Mouse (Mus musculus) liver, embryonic 16.5 days (tissue): ENCODE measurements around the gene Cass4. TPM values are rescaled to one million over a fixed set of nuclear protein-coding genes. Genes with fewer than 3 reads are reported as not detected.
A peak's percentile ranks its signal among the peaks of the same experiment; 100 is the strongest.

Experiments used
- ATAC-seq: fragments of 200-750 bp; cut with Nextera tagmentation; 2 replicates; pipeline ENCODE4 v1.8.0; 2017; ENCODE audit warnings: low read depth, mild to moderate bottlenecking, moderate number of reproducible peaks, moderate library complexity
- H3K27ac ChIP-seq: fragments of 300-500 bp; sonication (generic); 2 replicates; pipeline ENCODE4 v1.5.1; 2014; ENCODE audit warnings: mild to moderate bottlenecking, low read length
- H3K27me3 ChIP-seq: fragments of 300-500 bp; sonication (generic); 2 replicates; pipeline ENCODE4 v1.6.1; 2014; ENCODE audit warnings: low read depth, low read length, mixed read lengths; ENCODE audit not compliant: control insufficient read depth, insufficient read depth
- H3K36me3 ChIP-seq: fragments of 300-500 bp; sonication (generic); 2 replicates; pipeline ENCODE4 v1.6.1; 2014; ENCODE audit warnings: mild to moderate bottlenecking; ENCODE audit not compliant: control insufficient read depth, insufficient read depth
- H3K4me1 ChIP-seq: fragments of 300-500 bp; sonication (generic); 2 replicates; pipeline ENCODE4 v1.6.1; 2014; ENCODE audit warnings: low read depth, low read length, mixed read lengths; ENCODE audit not compliant: control insufficient read depth
- H3K4me2 ChIP-seq: fragments of 300-500 bp; sonication (generic); 2 replicates; pipeline ENCODE4 v1.6.1; 2014; ENCODE audit warnings: low read depth, low read length, mixed read lengths
- H3K4me3 ChIP-seq: fragments of 300-500 bp; sonication (generic); 2 replicates; pipeline ENCODE4 v1.5.1; 2014; ENCODE audit warnings: low read depth, mild to moderate bottlenecking, low read length
- H3K9ac ChIP-seq: fragments of 300-500 bp; sonication (generic); 2 replicates; pipeline ENCODE4 v1.6.1; 2014; ENCODE audit warnings: low read depth, low read length
- H3K9me3 ChIP-seq: fragments of 300-500 bp; sonication (generic); replicated peaks from 2 replicates; pipeline ENCODE4 v1.6.1; 2016; ENCODE audit warnings: low read length; ENCODE audit not compliant: control insufficient read depth
- WGBS: fragments of 180-500 bp; shearing (Covaris S2); extraction: QIAGEN DNeasy Blood & Tissue Kit; methylation state at CpG from one replicate; pipeline ENCODE4 v1.1.7; 2014; ENCODE audit not compliant: insufficient replicate concordance; 5-methylcytosine and 5-hydroxymethylcytosine counted together
- polyA plus RNA-seq: library from polyadenylated mRNA; unstranded; fragments of >200 nt; fragmentation: Nextera tagmentation; extraction: Ambion mirVana; gene quantifications from 2 replicates; pipeline ENCODE4 v1.2.1, GENCODE M21; 2015

The Cass4 gene
- polyA plus RNA-seq, 1 experiment from 2014 or later, result 0.77 TPM

- H3K4me2 ChIP-seq, result peak overlapping the region; percentile 73
- 0% methylated on average over 21 of the region's 21 CpGs for WGBS
These were observed 47.0 kb downstream of the Cass4 start for GRCm38 (mm10) chr2:172440640-172441005.

GRCm38 (mm10) chr2:172441176-172441575 lies 47.6 kb downstream of the Cass4 start:
- Histone ChIP-seq H3K9me3 (no peaks in the 10 kb centered on the region), H3K27me3 (no peaks in the 10 kb centered on the region), H3K4me1 (peaks cover 19% of the 10 kb centered on the region), H3K9ac (peak overlapping the region; percentile 79), H3K36me3 (peaks cover 11% of the 10 kb centered on the region), H3K4me3 (peak overlapping the region; percentile 88), H3K27ac (peak overlapping the region; percentile 80), H3K4me2 (peak overlapping the region; percentile 73)
- peak; percentile 70 for ATAC-seq
- 19% methylated on average over 6 of the region's 6 CpGs for WGBS

More at GRCm38 (mm10) chr2:172440640-172441005, 47.0 kb downstream of the Cass4 start:
- H3K9me3 ChIP-seq, result no peaks in the 10 kb centered on the region
- peak overlapping the region; percentile 79 for H3K9ac ChIP-seq
- H3K36me3 ChIP-seq, result peaks cover 7% of the 10 kb centered on the region; the same call in 1 of the 2 replicates
- ATAC-seq, result peak; percentile 42
- H3K4me1 ChIP-seq, result peaks cover 19% of the 10 kb centered on the region
- peak overlapping the region; percentile 80 for H3K27ac ChIP-seq
- peak overlapping the region; percentile 88 for H3K4me3 ChIP-seq
- no peaks in the 10 kb centered on the region for H3K27me3 ChIP-seq

GRCm38 (mm10) chr2:172445617-172446016 lies 52.0 kb downstream of the Cass4 start:
- Histone ChIP-seq H3K27ac (no peak overlapping the region), H3K4me2 (no peak overlapping the region), H3K9me3 (no peaks in the 10 kb centered on the region), H3K9ac (no peak overlapping the region), H3K4me3 (no peak overlapping the region), H3K36me3 (peaks cover 48% of the 10 kb centered on the region), H3K4me1 (peaks cover 15% of the 10 kb centered on the region), H3K27me3 (no peaks in the 10 kb centered on the region)
- WGBS, result 89% methylated on average over 4 of the region's 4 CpGs
- ATAC-seq, result no peak

GRCm38 (mm10) chr2:172447317-172447716 lies 53.7 kb downstream of the Cass4 start:
- H3K4me1 ChIP-seq, result peaks cover 3% of the 10 kb centered on the region
- H3K4me2 ChIP-seq, result no peak overlapping the region
- H3K27me3 ChIP-seq, result no peaks in the 10 kb centered on the region
- ATAC-seq, result no peak
- H3K4me3 ChIP-seq, result no peak overlapping the region
- no peaks in the 10 kb centered on the region for H3K9me3 ChIP-seq
- H3K36me3 ChIP-seq, result peaks cover 55% of the 10 kb centered on the region
- no peak overlapping the region for H3K9ac ChIP-seq
- H3K27ac ChIP-seq, result no peak overlapping the region
- WGBS, result 75% methylated on average over 6 of the region's 6 CpGs

GRCm38 (mm10) chr2:172448329-172448728 lies 54.7 kb downstream of the Cass4 start:
- Histone ChIP-seq H3K27ac (no peak overlapping the region), H3K4me3 (no peak overlapping the region), H3K4me1 (no peaks in the 10 kb centered on the region), H3K9me3 (no peaks in the 10 kb centered on the region), H3K9ac (no peak overlapping the region), H3K4me2 (no peak overlapping the region), H3K36me3 (peaks cover 55% of the 10 kb centered on the region), H3K27me3 (no peaks in the 10 kb centered on the region)
- ATAC-seq, result peak; percentile 44
- 60% methylated on average over 4 of the region's 4 CpGs for WGBS

GRCm38 (mm10) chr2:172450640-172451039 lies 57.0 kb downstream of the Cass4 start:
- Histone ChIP-seq H3K9ac (no peak overlapping the region), H3K36me3 (peaks cover 48% of the 10 kb centered on the region), H3K4me3 (no peak overlapping the region), H3K4me1 (no peaks in the 10 kb centered on the region), H3K27ac (no peak overlapping the region), H3K9me3 (no peaks in the 10 kb centered on the region), H3K27me3 (no peaks in the 10 kb centered on the region), H3K4me2 (no peak overlapping the region)
- ATAC-seq, result no peak
- WGBS, result 71% methylated on average over 6 of the region's 6 CpGs

- peak; percentile 63 for ATAC-seq
- no peak overlapping the region for H3K4me2 ChIP-seq
- peak overlapping the region; percentile 28; the same call in 1 of the 2 replicates for H3K27ac ChIP-seq
- H3K36me3 ChIP-seq, result peaks cover 35% of the 10 kb centered on the region
- H3K27me3 ChIP-seq, result no peaks in the 10 kb centered on the region
- WGBS, result 76% methylated on average over 4 of the region's 4 CpGs
- H3K4me3 ChIP-seq, result no peak overlapping the region
- no peaks in the 10 kb centered on the region for H3K9me3 ChIP-seq
- no peaks in the 10 kb centered on the region for H3K4me1 ChIP-seq
- H3K9ac ChIP-seq, result no peak overlapping the region
These were observed 58.4 kb downstream of the Cass4 start for GRCm38 (mm10) chr2:172452031-172452430.

- 76% methylated on average over 10 of the region's 10 CpGs for WGBS
- H3K4me3 ChIP-seq, result no peak overlapping the region
- H3K9me3 ChIP-seq, result no peaks in the 10 kb centered on the region
- no peaks in the 10 kb centered on the region for H3K4me1 ChIP-seq
- H3K36me3 ChIP-seq, result peaks cover 31% of the 10 kb centered on the region
- H3K27ac ChIP-seq, result peak overlapping the region; percentile 28; the same call in 1 of the 2 replicates
- H3K4me2 ChIP-seq, result no peak overlapping the region
- peak; percentile 59 for ATAC-seq
- no peak overlapping the region for H3K9ac ChIP-seq
- no peaks in the 10 kb centered on the region for H3K27me3 ChIP-seq
These were observed 58.9 kb downstream of the Cass4 start for GRCm38 (mm10) chr2:172452458-172452857.

- Histone ChIP-seq H3K36me3 (peaks cover 6% of the 10 kb centered on the region), H3K9me3 (no peaks in the 10 kb centered on the region), H3K27me3 (no peaks in the 10 kb centered on the region), H3K27ac (no peak within 1 kb of the TSS), H3K4me2 (no peak within 1 kb of the TSS), H3K4me1 (no peaks in the 10 kb centered on the region), H3K4me3 (no peak within 1 kb of the TSS), H3K9ac (no peak within 1 kb of the TSS)
- WGBS, result 78% methylated on average over 11 of the region's 11 CpGs
- ATAC-seq, result no peak
These were observed 64.9 kb downstream of the Cass4 start, which contains the start of gene Gcnt7 for GRCm38 (mm10) chr2:172458496-172458895. Gene Gcnt7, minus strand, starts transcription at chr2:172458596.
